Mouse (Mus musculus) stomach, postnatal 0 days (tissue): ENCODE data around the gene Ganc. TPM values are rescaled to one million over a fixed set of nuclear protein-coding genes. Genes with fewer than 3 reads are reported as not detected.
A peak's percentile ranks its signal among the peaks of the same experiment; 100 is the strongest.

Source experiments
- ATAC-seq: fragments of 200-750 bp; cut with Nextera tagmentation; 2 replicates; pipeline ENCODE4 v1.8.0; 2017; ENCODE audit not compliant: low FRiP score, low TSS enrichment
- DNase-seq: peaks from one replicate; pipeline ENCODE4 v3.0.0-alpha.2; 2016; ENCODE audit warnings: low spot score
- H3K27ac ChIP-seq: fragments of 300-500 bp; sonication (generic); replicated peaks from 2 replicates; pipeline ENCODE4 v1.5.1; 2014; ENCODE audit warnings: mild to moderate bottlenecking, control low read depth
- H3K27me3 ChIP-seq: fragments of 300-500 bp; sonication (generic); 2 replicates; pipeline ENCODE4 v1.6.1; 2014; ENCODE audit warnings: low read length; ENCODE audit not compliant: control insufficient read depth, insufficient read depth
- H3K36me3 ChIP-seq: fragments of 300-500 bp; sonication (generic); 2 replicates; pipeline ENCODE4 v1.6.1; 2014; ENCODE audit warnings: low read length, mixed read lengths; ENCODE audit not compliant: control insufficient read depth, insufficient read depth
- H3K4me1 ChIP-seq: fragments of 300-500 bp; sonication (generic); replicated peaks from 2 replicates; pipeline ENCODE4 v1.6.1; 2014; ENCODE audit warnings: antibody characterized with exemption; ENCODE audit not compliant: control insufficient read depth, insufficient read depth
- H3K4me2 ChIP-seq: fragments of 300-500 bp; sonication (generic); replicated peaks from 2 replicates; pipeline ENCODE4 v1.6.1; 2014; ENCODE audit warnings: low read depth, mild to moderate bottlenecking, control low read depth, moderate library complexity
- H3K4me3 ChIP-seq: fragments of 300-500 bp; sonication (generic); 2 replicates; pipeline ENCODE4 v1.5.1; 2014; ENCODE audit warnings: low read depth, low read length, control low read depth
- H3K9ac ChIP-seq: fragments of 300-500 bp; sonication (generic); 2 replicates; pipeline ENCODE4 v1.6.1; 2014; ENCODE audit warnings: mild to moderate bottlenecking, low read length, control low read depth, mixed read lengths
- H3K9me3 ChIP-seq: fragments of 300-500 bp; sonication (generic); 2 replicates; pipeline ENCODE4 v1.6.1; 2016; ENCODE audit warnings: low read length; ENCODE audit not compliant: control insufficient read depth
- CTCF ChIP-seq: IDR thresholded peaks from 2 replicates; pipeline ENCODE4 v1.5.1; 2016; ENCODE audit warnings: antibody characterized with exemption, low read depth, mild to moderate bottlenecking, moderate library complexity
- EP300 ChIP-seq: optimal IDR thresholded peaks from 2 replicates; pipeline ENCODE3; 2016; ENCODE audit warnings: antibody characterized with exemption
- WGBS: fragments of 180-500 bp; shearing (Covaris S2); extraction: QIAGEN DNeasy Blood & Tissue Kit; methylation state at CpG from one replicate; pipeline ENCODE4 v1.1.7; 2014; 5-methylcytosine and 5-hydroxymethylcytosine counted together
- polyA plus RNA-seq: library from polyadenylated mRNA; unstranded; fragments of >200 nt; fragmentation: Nextera tagmentation; extraction: Ambion mirVana; gene quantifications from 2 replicates; pipeline ENCODE4 v1.2.1, GENCODE M21; 2015

The Ganc gene
- polyA plus RNA-seq, result 6.8 and 7.8 TPM in 2 replicates

GRCm38 (mm10) chr2:120403653-120403985, at the start of gene Ganc:
Gene Ganc, plus strand, starts transcription at chr2:120403896.
- under 1% methylated on average over 17 of the region's 17 CpGs for WGBS
- peak; percentile 78 for ATAC-seq

GRCm38 (mm10) chr2:120360425-120360824, 43.3 kb upstream of the Ganc start:
- Histone ChIP-seq H3K4me3 (no peak overlapping the region), H3K27ac (no peak overlapping the region), H3K4me2 (no peak overlapping the region), H3K9me3 (no peaks in the 10 kb centered on the region), H3K9ac (no peak overlapping the region), H3K36me3 (peaks cover 17% of the 10 kb centered on the region), H3K4me1 (no peaks in the 10 kb centered on the region), H3K27me3 (no peaks in the 10 kb centered on the region)
- WGBS, result 39% methylated on average over 1 of the region's 1 CpGs
- no peak for TF ChIP-seq EP300
- no peak for TF ChIP-seq CTCF
- ATAC-seq, result no peak
- no peak for DNase-seq

More at GRCm38 (mm10) chr2:120403653-120403985, at the start of gene Ganc:
- DNase-seq, result no peak
- H3K4me3 ChIP-seq, result peak within 1 kb of the TSS; percentile 80
- H3K4me2 ChIP-seq, result peak within 1 kb of the TSS; percentile 60
- H3K9ac ChIP-seq, result peak within 1 kb of the TSS; percentile 79
- H3K36me3 ChIP-seq, result no peaks in the 10 kb centered on the region
- no peaks in the 10 kb centered on the region for H3K9me3 ChIP-seq
- H3K4me1 ChIP-seq, result no peaks in the 10 kb centered on the region; the same call in 1 of the 2 replicates
- H3K27me3 ChIP-seq, result no peaks in the 10 kb centered on the region
- peak within 1 kb of the TSS; percentile 95 for H3K27ac ChIP-seq
- TF ChIP-seq CTCF (no peak; the same call in 1 of the 2 replicates), EP300 (no peak)

GRCm38 (mm10) chr2:120366501-120366900, 37.2 kb upstream of the Ganc start:
- H3K9me3 ChIP-seq, result no peaks in the 10 kb centered on the region
- no peak for TF ChIP-seq CTCF
- no peak for TF ChIP-seq EP300
- DNase-seq (no peak), ATAC-seq (no peak)
- peaks cover 24% of the 10 kb centered on the region for H3K36me3 ChIP-seq
- H3K9ac ChIP-seq, result no peak overlapping the region
- 87% methylated on average over 3 of the region's 3 CpGs for WGBS
- H3K4me3 ChIP-seq, result no peak overlapping the region
- H3K27ac ChIP-seq, result no peak overlapping the region
- H3K4me2 ChIP-seq, result no peak overlapping the region
- no peaks in the 10 kb centered on the region for H3K27me3 ChIP-seq
- H3K4me1 ChIP-seq, result no peaks in the 10 kb centered on the region

- TF ChIP-seq EP300, result no peak
- TF ChIP-seq CTCF, result no peak
- H3K4me1 ChIP-seq, result no peaks in the 10 kb centered on the region
- peaks cover 26% of the 10 kb centered on the region for H3K36me3 ChIP-seq
- ATAC-seq, result no peak
- no peak overlapping the region for H3K4me3 ChIP-seq
- H3K4me2 ChIP-seq, result no peak overlapping the region
- H3K27ac ChIP-seq, result no peak overlapping the region
- H3K9me3 ChIP-seq, result no peaks in the 10 kb centered on the region
- DNase-seq, result no peak
- H3K27me3 ChIP-seq, result no peaks in the 10 kb centered on the region
- 94% methylated on average over 4 of the region's 4 CpGs for WGBS
- H3K9ac ChIP-seq, result no peak overlapping the region
These were observed 36.1 kb upstream of the Ganc start for GRCm38 (mm10) chr2:120367416-120368207.

GRCm38 (mm10) chr2:120373858-120374257, 29.8 kb upstream of the Ganc start:
- Histone ChIP-seq H3K9ac (no peak overlapping the region), H3K4me2 (no peak overlapping the region), H3K27me3 (no peaks in the 10 kb centered on the region), H3K9me3 (no peaks in the 10 kb centered on the region), H3K36me3 (peaks cover 21% of the 10 kb centered on the region), H3K4me1 (no peaks in the 10 kb centered on the region), H3K27ac (no peak overlapping the region), H3K4me3 (no peak overlapping the region)
- ATAC-seq (no peak), DNase-seq (no peak)
- TF ChIP-seq EP300 (no peak), CTCF (no peak)
- WGBS, result 84% methylated on average over 4 of the region's 4 CpGs

GRCm38 (mm10) chr2:120386264-120386663, 17.4 kb upstream of the Ganc start:
- Histone ChIP-seq H3K4me2 (no peak overlapping the region), H3K36me3 (peaks cover 19% of the 10 kb centered on the region)

More at GRCm38 (mm10) chr2:120386264-120386663, 17.4 kb upstream of the Ganc start:
- Histone ChIP-seq H3K27me3 (no peaks in the 10 kb centered on the region), H3K4me1 (no peaks in the 10 kb centered on the region), H3K9ac (no peak overlapping the region), H3K9me3 (no peaks in the 10 kb centered on the region), H3K27ac (no peak overlapping the region), H3K4me3 (no peak overlapping the region)
- ATAC-seq (no peak), DNase-seq (no peak)
- TF ChIP-seq CTCF (no peak), EP300 (no peak)
- WGBS, result 80% methylated on average over 1 of the region's 1 CpGs
